Mouse (Mus musculus) bone marrow macrophage, adult 2 months (primary cell): ENCODE results near the gene Diaph3.
"Not testable (repeated sequence)": the region's sequence is repeated elsewhere in the genome, so short reads cannot be mapped to it uniquely, and the experiment has no call there.

Experiments
- CTCF ChIP-seq: IDR thresholded peaks from 2 replicates; pipeline ENCODE4 v1.5.1; 2012; ENCODE audit warnings: low read depth, mild to moderate bottlenecking, low read length, moderate library complexity
- POLR2A ChIP-seq: IDR thresholded peaks from 2 replicates; pipeline ENCODE4 v1.6.1; 2012; ENCODE audit warnings: mild to moderate bottlenecking, low read depth, low read length, borderline replicate concordance

GRCm38 (mm10) chr14:86720408-86720807 is 420.6 kb downstream of the Diaph3 start:
- TF ChIP-seq POLR2A, CTCF: not testable (repeated sequence)
